Mouse (Mus musculus) urinary bladder, postnatal 36 days (tissue): Measurements from ENCODE around the gene Hist2h2bb.
"Not testable (repeated sequence)": the region's sequence is repeated elsewhere in the genome, so short reads cannot be mapped to it uniquely, and the experiment has no call there.

Source experiments
- DNase-seq, 2 experiments: peaks; one replicate each; pipeline ENCODE4 v3.0.0; 2022; ENCODE audit warnings: low spot score in 2 of 2, mixed read lengths in 1 of 2

Hist2h2bb gene

GRCm38 (mm10) chr3:96263558-96264403, 5.8 kb upstream of the Hist2h2bb start:
- peak; percentile 59 to 60 for DNase-seq

DNA sequence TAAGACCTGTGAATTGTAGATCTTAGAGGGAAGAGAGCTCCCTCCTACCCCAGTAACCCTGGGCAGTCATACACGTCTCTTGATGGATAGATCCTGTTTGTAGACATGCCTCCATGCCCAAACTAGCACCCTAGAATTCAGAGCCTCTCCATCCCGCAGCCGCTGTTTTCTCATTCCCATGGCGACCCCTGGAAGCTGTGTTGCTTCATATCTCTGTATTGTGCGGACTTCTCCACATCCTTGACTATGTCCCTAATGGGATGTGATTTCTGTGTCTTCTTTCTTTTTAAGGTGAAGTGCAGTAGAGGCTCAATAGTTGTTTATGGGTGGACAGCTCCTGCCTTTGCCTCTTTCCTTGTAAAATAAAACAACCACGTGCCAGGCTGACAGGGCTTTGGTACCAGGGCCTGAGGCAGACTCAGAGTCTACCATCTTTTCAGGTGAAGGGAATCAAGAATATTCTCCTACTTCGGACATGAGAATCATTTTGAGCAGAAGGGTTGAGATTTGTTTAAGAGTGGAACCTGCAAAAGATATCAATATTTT, 5.1 kb upstream of the Hist2h2bb start:
- no peak for DNase-seq

DNA sequence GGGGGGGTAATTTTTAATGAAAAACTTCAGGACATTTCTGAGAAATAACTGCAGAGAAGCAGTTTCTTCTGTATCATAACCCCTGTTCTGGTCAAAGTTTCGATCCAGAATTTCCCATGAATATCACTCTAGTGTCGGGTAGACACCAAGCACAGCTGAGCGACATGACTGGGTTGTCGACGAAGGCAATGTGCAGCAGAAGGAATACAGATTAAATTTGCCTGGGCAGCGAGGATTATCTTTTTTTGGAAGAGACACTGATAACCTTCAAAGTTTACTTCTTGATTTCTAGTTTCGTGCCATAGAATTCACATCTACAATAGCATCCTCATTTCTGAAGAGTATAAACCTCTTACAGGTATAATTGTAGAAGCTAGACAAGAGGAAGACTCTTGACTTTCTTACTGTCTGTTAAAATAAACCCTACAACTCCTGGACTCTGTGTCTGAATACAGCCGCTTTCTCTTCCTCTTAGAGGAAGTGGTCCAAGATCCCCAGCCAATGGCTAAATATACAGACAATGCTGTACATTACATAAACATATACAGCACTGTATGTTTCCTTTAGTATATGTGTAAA, 3.3 kb upstream of the Hist2h2bb start:
- no peak for DNase-seq

DNA sequence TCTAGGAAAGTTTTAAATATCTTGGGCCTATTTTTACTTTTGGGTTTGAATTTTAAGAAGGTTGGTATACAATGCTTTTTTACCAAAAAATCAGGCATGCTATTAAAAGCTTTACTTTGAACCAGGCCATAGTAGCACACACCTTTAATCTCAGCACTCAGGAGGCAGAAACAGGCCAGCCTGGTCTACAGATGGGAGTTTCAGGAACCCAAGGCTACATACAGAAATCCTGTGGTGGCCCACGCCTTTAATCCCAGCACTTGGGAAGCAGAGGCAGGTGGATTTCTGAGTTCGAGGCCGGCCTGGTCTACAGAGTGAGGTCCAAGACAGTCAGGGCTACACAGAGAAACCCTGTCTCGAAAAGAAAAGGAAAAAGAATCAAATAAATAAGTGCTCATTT, 2.0 kb upstream of the Hist2h2bb start:
- DNase-seq: no peak

DNA sequence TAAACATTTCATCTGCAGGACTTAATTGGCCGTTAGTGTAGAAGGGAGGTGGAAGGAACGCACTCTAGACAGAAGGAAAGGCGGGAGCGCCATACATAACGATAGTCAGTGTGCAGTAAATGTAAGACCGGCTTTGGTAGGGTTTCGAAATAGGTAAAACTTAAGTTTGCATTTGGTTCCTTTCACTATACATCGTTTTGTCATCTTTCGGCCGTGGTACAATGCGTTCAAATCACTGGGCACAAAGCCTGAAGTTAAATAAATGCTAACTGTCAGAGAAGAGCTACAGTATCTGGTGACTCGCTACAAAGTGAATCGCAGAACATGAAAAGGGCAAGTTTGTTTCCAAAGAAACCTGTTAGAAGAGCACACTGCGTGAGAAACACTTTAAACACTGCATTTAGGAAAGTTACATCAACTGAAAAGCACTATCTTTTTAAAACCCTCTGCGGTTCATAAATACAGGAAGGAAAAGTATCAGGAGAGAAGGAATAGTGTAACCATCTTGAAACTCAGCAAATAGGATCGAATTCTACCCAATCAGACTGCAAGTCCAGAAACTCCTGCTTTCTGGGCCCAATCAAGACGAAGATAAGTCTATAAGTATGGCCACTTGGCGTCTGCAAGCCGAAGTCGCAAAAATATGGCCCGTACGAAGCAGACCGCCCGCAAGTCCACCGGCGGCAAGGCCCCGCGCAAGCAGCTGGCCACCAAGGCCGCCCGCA, 1.3 kb upstream of the Hist2h2bb start, which contains the start of gene Hist2h3b:
Hist2h3b (plus strand) TSS at position 604 of the 725 bp plus-strand sequence.
- DNase-seq: peak; percentile 74 to 80

DNA sequence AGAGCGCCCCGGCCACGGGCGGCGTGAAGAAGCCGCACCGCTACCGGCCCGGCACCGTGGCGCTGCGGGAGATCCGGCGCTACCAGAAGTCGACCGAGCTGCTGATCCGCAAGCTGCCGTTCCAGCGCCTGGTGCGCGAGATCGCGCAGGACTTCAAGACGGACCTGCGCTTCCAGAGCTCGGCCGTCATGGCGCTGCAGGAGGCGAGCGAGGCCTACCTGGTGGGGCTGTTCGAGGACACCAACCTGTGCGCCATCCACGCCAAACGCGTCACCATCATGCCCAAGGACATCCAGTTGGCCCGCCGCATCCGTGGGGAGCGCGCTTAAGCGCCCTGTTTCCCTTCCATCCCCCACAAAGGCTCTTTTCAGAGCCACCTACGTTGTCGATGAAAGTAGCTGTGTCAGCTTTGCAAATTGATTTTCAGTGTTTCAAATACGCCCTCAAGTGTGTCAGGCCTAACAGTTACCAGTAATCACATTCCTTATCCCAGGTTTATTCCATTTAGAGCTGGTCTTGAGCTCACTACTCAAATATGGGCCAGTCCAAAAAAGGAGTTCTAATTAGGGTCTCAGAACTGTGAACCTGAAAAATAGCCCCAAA, 675 bp upstream of the Hist2h2bb start:
- not testable (repeated sequence) for DNase-seq

DNA sequence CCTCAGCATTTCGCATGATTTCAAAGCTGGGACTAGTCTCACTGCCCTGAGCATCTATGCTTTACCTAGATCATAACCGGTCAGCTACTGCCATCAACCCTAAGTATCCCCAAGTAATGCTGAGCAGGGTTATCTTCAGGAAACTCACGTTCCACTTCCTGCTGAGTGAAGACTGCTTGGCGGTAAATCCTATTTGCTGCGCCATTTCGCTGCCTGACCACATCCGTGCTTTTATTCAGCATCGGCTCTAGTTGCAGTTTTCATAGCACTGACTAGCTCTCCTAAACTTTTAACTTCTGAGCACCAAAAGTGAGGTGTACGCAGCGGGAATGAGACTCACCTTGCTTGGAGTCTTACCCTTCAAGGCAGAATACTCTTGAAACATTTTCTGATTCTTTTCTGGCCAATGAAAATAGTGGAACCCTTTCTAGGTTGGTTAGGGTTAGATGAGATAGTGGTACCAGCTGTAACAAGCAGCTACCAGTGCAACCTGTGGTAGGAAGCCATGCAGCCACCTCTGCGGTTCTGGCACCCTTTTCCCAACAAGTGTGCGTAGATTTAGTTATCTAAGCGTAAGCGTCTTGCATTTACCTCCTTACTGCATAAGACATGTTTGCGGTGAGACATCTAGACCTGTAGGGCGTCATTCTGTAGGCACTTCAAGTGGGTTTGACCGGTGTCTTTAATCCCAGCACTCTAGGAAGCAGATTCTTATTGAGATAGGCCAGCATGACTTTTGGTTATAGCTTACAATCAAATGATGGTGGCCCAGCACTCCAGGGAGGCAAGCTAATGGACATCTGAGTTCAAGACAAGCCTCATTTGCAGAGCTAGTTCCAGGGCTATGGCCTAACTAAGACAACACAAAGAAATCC, 4.3 kb downstream of the Hist2h2bb start:
- no peak for DNase-seq

- DNase-seq: peak in 1 of 2 experiments; percentile 14
Measured at GRCm38 (mm10) chr3:96277428-96277799, 7.9 kb downstream of the Hist2h2bb start.

GRCm38 (mm10) chr3:96277800-96278624, 8.5 kb downstream of the Hist2h2bb start:
- peak; percentile 77 to 88 for DNase-seq

DNA sequence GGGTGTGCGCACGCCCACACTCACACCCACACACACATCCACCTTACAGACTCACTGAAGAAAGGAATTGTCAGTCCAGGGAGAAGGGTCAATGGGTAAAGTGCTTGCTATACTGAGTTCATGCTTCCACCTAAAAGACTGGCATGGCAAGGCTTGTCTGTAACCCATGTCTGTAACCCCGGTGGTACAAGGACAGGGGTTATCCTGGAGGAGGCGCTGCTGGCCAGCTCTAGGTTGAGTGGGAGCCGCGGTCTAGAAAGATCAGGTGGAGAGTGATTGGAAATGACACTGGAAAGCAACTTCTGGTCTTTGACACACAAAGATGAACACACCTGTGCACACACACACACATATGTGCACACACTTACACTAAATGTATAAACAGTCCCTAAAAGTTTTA, 11.1 kb downstream of the Hist2h2bb start:
- no peak for DNase-seq

GRCm38 (mm10) chr3:96284457-96284856, 14.9 kb downstream of the Hist2h2bb start:
- no peak for DNase-seq

- not testable (repeated sequence) for DNase-seq
Measured at GRCm38 (mm10) chr3:96287334-96287733, 17.8 kb downstream of the Hist2h2bb start.

DNA sequence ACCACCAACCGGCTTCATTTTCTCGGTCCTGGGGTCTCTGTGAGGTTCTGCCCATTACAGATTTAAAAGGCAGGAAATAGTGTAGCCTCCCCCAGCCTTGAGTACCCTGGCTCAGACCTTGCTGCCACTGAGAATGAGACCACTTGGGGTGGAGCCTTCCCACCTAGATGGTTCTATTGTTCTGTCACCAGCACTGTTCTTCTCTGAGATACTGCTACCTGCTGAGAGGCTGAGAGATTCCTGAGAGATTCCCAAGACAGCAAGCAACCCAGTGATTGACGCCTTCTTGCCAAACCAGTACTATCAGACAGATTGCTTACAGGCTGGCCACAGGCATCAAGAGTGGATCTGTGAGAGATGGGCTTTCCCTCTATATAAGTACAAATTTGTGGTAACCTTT, 19.6 kb downstream of the Hist2h2bb start:
- DNase-seq: no peak

DNA sequence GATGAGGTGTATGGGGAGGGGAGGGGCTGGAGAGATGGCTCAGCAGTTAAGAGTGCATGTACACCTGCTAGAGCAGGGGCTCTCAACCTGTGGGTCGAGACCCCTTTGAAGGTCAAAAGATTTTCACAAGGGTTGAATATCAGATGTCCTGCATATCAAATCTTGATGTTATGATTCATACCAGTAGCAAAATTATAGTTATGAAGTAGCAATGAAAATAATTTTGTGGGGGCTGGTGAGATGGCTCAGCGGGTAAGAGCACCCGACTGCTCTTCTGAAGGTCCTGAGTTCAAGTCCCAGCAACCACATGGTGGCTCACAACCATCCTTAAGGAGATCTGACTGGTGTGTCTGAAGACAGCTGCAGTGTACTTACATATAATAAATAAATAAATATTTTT, 21.2 kb downstream of the Hist2h2bb start:
- not testable (repeated sequence) for DNase-seq

DNA sequence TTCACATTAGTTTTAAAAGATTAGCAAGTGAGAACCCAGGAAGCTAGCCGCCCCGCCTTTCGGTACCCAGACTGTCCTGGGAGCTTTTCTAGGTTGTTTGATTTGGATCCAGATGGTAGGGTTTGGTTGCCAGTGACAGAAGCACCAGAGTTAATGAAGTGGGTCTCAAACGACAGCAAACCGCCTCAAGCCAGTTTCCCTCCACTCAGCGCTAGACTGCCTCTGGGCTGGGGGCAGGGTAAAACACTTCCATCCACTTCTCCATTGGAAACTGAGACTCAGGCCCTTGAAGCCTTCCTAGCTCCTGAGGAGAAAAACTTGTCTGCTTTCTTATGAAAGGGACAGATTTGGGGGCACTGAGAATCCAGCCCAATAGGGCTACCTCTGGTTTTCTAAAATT, 23.1 kb downstream of the Hist2h2bb start:
- DNase-seq: no peak

- no peak for DNase-seq
Measured at GRCm38 (mm10) chr3:96293368-96293767, 23.8 kb downstream of the Hist2h2bb start.

GRCm38 (mm10) chr3:96293787-96294186, 24.2 kb downstream of the Hist2h2bb start, which contains the start of gene Fcgr1:
TSS of gene Fcgr1 (minus strand) at chr3:96293969.
- no peak for DNase-seq

DNA sequence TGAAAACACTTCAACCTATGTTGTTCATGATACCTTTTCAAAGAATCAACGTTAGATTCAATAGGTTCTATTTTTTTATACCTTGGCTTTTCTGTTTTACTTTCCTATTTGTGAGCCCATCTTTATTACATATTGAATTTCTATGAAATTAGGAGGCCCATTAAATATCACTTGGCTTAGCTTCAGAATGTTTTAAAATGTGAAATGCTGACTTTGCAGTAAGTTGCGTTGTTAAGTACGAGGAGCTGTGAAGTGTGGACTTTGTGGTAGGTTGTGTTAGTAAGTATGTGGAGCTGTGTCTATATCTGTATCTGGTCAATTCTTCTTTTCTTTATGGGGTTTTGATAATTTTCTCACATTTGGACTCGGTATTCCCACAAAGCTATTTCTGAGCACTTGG, 28.8 kb downstream of the Hist2h2bb start:
- DNase-seq: no peak

DNA sequence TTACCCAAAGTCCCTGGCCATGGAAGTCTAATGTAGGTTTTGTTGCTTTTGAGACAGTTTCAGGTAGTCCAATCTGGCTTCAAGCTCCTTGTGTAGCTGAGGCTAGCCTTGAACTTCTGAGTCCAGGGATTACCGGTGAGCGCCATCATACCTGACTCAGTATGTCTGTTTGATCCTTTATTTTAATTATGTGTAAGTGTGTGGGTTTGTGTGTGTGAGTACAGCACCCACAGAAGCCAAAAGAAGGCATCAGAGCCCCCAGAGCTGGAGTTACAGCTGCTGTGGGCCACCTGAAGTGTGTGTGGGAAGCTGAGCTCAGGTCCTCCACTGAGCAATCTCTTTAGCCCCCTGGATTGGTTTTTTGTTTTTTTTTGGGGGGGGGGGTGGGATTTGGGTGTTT, 30.0 kb downstream of the Hist2h2bb start:
- no peak for DNase-seq
